Mouse (Mus musculus) cerebellum, postnatal 36 days (tissue): ENCODE results near the gene Nudt14.
A peak's percentile ranks its signal among the peaks of the same experiment; 100 is the strongest.

Experiments
- DNase-seq, 2 experiments: peaks; one replicate each; pipeline ENCODE4 v3.0.0; 2021 to 2022; ENCODE audit warnings: mixed read lengths in 2 of 2

Gene Nudt14

GRCm38 (mm10) chr12:112912951-112913745 lies 28.8 kb downstream of the Nudt14 start:
- DNase-seq: peak; percentile 50 to 65

GRCm38 (mm10) chr12:112911701-112912100 lies 30.2 kb downstream of the Nudt14 start:
- DNase-seq: no peak

- DNase-seq: no peak
Measured at GRCm38 (mm10) chr12:112908991-112909390, 32.9 kb downstream of the Nudt14 start.

GRCm38 (mm10) chr12:112905001-112905400 lies 36.9 kb downstream of the Nudt14 start:
- DNase-seq: no peak

GRCm38 (mm10) chr12:112903941-112904340 lies 38.0 kb downstream of the Nudt14 start:
- no peak for DNase-seq

GRCm38 (mm10) chr12:112900641-112901040 lies 41.3 kb downstream of the Nudt14 start:
- DNase-seq: no peak

GRCm38 (mm10) chr12:112898960-112899359 lies 43.0 kb downstream of the Nudt14 start:
- DNase-seq: no peak

- no peak for DNase-seq
Measured at GRCm38 (mm10) chr12:112898351-112898750, 43.6 kb downstream of the Nudt14 start.

- no peak for DNase-seq
Measured at GRCm38 (mm10) chr12:112897522-112898212, 44.3 kb downstream of the Nudt14 start.

GRCm38 (mm10) chr12:112894969-112895368 lies 47.0 kb downstream of the Nudt14 start:
- no peak for DNase-seq

GRCm38 (mm10) chr12:112894303-112894884 lies 47.5 kb downstream of the Nudt14 start:
- no peak for DNase-seq

GRCm38 (mm10) chr12:112885465-112885864 lies 56.5 kb downstream of the Nudt14 start:
- DNase-seq: no peak
